Mouse (Mus musculus): ENCODE measurements at regions not wholly inside any gene's neighbourhood (a gene's known extent, or its start where the extent isn't known, plus 50 kb on each side); places are given as distances from the start of the nearest gene placed in this dataset.
A peak's percentile ranks its signal among the peaks of the same experiment; 100 is the strongest.

GRCm38 (mm10) chr2:48545072-48545471, 268.8 kb upstream of the Acvr2a start:
- DNase-seq = no peak

DNA sequence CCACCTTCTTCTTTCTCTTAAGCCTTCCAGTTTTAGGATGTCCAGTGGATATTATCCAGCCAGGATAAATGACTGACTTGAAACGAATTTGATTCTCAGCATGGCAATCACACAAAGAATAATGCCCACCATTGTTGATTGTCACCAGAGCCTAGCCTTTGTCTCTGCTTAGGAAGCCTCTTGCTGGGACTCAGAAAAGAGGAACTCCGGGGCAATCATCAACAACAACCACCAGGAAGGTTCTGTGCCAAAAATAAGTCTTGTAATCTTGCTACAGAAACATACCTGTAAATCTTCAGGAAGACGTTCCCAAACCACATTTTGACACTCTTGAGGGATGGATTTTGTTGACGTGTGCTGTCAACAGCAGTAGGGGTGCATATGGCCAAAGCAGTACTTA, 268.2 kb upstream of the Acvr2a start:
- DNase-seq = no peak

DNA sequence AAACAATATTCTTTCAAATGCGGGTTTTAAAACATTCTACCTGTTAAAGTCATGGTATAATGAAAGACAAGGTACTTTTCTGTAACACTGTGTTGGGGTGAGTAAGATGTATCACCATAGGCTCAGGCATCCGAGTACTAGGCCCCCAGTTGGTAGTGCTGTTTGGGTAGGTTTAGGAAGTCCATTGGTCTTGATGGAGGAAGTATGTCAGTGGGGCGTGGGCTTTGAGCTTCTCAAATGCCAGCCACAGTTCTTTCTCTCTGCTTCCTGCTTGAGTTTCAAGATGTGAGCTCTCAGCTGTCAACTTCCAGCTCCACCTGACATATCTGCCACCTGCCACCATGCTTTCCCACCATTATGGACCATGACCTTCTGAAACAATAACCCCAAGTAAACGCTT, 267.7 kb upstream of the Acvr2a start:
- no peak for DNase-seq

DNA sequence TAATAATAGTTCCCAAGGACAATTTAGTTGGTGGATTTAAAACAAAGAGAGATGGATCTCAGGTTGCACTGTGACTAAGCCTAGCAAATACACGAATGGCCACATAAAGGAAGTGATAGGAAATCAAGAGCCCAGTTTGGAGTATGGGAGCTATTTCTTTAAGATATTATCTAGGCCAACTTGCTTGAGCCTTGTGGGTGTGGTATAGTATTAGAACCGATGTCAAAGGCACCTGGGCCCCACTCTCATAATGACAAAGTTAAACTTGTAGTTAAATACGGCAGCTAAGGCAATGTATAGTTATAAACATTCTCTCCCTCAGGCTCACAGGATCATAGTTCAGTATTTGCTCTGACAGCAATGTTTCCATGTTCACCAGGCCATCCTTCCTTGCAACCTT, 257.3 kb upstream of the Acvr2a start:
- no peak for DNase-seq

DNA sequence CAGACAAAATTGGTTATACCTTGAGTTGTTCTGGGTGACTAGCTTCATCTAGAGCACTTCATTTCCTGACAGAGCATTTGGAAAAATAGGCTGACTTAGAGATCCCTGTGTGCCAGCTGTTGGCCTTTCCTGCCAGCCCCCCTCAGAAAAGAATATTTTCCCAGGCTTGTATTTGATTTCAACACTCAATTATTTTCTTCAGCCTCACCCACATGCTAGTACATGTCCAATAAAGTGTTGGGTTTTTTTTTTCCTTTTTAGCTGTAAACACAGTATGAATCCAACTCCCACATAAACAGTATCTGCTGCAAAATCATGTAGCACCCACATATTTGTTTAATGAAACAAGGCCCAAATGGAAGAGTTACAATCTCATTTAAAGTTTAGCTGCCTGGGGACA, 256.8 kb upstream of the Acvr2a start:
- no peak for DNase-seq

DNA sequence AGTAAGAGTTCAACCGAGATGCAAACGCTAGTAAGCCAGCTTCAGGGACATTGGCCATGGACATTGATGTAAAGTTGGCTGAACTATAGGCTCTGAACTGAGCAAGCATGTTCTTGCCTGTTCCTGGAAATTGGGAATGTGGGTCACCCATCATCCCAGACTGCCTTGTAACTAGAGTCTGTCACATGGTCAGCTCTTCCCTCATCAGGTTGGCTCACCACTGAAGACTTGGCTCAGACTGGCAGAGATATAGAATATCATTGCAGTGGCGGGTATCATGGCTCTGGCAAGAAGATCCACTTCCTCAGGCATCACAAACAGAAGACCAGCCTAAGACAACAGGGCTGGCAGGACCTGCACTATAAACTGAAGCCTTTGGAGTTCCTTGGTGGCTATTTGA, 255.3 kb upstream of the Acvr2a start:
- DNase-seq = no peak

GRCm38 (mm10) chr2:48563636-48564035, 250.3 kb upstream of the Acvr2a start:
- DNase-seq = no peak

- no peak for DNase-seq
Measured at GRCm38 (mm10) chr2:48564170-48564569, 249.7 kb upstream of the Acvr2a start.

DNA sequence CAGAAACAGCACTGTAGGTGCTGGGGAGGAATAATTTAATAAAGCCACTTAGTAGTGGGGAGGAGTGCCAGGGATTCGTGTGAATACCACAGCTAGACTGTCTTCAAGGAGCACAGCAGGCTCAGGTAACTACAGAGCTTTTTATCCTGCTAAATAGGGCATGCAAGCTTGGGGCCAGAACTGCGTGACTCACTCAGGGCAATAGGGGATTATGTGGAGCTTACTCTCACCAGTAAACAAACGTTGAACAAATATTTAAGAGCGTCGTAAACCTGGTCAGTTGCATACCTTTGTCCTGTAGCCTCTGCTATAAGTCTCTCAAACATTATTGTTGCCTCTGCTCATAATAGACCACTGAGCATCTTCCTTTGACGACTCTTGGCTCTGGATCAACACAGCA, 246.0 kb upstream of the Acvr2a start:
- DNase-seq = no peak

- no peak for DNase-seq
Measured at GRCm38 (mm10) chr2:48586162-48586830, 227.6 kb upstream of the Acvr2a start.

- no peak for DNase-seq
Measured at GRCm38 (mm10) chr2:48586831-48587169, 227.1 kb upstream of the Acvr2a start.

DNA sequence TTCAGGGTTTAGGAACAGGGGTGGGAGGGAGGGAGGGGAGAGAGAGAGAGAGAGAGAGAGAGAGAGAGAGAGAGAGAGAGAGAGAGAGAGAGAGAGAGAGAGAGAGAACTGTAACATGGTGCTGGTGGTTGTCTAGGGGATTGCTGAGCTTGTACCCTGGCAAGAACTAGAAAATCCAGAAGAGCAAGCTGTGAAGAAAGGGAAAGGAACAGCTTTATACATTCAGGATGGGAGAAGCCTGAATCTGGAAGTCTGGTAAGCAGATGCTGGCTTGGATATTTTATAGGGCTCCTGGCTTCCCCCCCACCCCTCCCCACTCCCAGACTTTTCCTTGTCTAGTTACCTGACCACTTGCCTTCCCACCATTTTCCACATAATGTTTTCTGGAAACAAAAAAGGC, 224.2 kb upstream of the Acvr2a start:
- DNase-seq = no peak

GRCm38 (mm10) chr2:48597793-48598583, 215.9 kb upstream of the Acvr2a start:
- no peak for DNase-seq

GRCm38 (mm10) chr2:48599367-48599766, 214.5 kb upstream of the Acvr2a start:
- no peak for DNase-seq

DNA sequence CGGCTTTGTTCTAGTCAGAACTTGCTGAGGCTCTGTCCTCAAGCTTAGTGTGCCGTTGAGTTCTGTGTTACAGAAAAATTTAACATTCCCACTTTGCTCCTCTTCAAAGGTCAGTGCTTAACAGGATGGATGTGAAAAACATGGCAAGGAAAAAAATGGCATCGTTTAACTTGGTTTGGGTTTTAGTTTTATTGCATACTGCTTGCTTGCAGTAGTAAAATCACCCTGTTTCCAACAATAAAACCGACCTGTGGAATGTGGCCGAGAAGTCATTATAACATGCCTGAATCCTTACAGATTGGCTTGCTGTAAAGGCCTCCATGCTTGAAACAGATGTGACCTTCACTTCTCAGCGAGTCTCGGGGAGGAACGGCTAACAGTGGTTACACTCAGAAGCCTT, 212.1 kb upstream of the Acvr2a start:
- no peak for DNase-seq

GRCm38 (mm10) chr2:48609466-48609865, 204.4 kb upstream of the Acvr2a start:
- no peak for DNase-seq

GRCm38 (mm10) chr2:48612251-48612650, 201.7 kb upstream of the Acvr2a start:
- DNase-seq = no peak

DNA sequence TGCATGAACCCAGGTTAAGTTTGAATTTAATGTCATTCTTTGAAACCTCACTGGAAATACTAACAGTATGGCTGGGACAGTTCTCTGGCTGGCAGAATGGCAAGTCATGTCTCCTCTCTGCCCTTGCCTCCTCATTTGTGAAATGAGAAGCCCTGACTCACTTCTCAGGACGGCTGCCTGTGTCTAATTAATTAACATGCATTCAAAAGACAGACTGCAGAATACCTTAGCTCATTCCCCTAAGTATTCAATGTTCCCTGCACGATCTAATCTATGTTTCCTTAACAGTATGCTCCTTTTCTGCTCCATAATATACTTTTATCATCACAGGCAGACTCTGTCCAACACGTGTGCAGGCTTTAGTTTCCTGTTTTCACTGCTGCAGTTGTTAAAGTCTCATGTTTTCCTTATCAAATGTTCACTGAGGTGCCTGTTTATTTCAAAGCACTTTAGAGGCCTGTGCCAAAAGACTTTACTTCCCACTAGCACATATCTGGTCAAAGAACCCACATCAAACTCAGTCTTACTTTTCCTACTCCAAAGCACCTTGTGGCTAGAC, 196.7 kb upstream of the Acvr2a start:
- DNase-seq = no peak

DNA sequence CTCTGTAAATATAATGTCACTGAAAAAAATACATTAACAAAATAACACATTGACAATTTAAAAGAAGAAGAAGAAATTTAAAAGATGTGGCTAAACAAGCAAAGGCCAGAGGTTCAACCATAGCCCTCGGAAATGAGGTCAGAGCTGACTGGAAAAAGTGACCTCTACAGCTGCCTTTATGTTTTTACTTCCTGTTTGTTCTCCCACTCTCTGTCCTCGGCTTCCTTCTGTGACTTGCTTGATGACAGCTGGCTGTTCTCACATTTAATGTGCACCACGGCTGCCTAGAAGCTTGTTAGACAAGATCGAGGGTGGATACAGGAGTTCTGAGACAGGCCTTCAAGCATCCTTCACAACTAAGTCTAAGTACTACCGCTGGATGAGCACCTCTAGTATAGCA, 194.9 kb upstream of the Acvr2a start:
- peak; percentile 19 to 48 for DNase-seq

GRCm38 (mm10) chr2:48620815-48621214, 193.1 kb upstream of the Acvr2a start:
- no peak for DNase-seq

DNA sequence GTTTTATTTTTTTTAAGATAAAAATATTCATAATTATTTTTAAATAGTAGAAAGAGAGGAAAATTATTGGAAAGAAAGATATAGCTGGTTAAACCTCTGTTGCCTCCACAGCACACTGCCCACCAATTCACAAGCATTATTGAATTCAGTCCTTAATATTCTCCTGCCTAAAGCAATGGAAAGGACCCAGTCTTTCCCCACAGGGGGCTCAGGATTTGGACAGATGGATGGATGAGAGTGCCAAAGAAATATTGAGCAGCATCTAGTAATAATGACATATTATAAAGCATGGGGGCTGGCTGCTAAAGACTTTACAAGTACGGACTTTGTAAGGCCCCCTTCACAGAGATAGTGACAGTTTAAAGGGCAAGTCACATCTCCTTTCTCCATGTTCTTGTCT, 191.6 kb upstream of the Acvr2a start:
- no peak for DNase-seq

DNA sequence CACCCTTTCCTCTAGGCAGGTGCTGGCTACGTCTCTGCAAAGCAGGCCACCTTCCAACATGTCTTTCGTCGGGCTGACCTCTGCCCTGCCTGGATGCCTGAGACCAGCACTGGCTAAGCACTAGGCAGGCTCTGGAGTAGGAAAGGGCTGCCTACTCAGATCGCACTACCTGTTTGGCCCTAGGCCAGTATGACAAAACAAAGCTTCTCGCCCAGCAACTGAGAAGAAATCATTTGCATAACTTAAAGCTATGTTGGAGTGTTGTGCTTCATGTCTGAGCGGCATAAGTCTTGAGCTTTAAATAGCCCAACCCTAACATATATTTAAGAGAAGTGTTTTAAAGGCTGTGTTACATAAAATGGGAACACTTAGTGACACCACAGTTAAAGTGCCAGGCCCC, 189.9 kb upstream of the Acvr2a start:
- peak; percentile 27 to 47 for DNase-seq

GRCm38 (mm10) chr2:48624461-48624860, 189.4 kb upstream of the Acvr2a start:
- no peak for DNase-seq

GRCm38 (mm10) chr2:48627011-48627410, 186.9 kb upstream of the Acvr2a start:
- DNase-seq = no peak

All from kidney, adult 8-10 months (tissue).